Mouse (Mus musculus): Measurements from ENCODE around the gene Lrrn4. TPM values are rescaled to one million over a fixed set of nuclear protein-coding genes. Genes with fewer than 3 reads are reported as not detected.

The Lrrn4 gene
- polyA plus RNA-seq, 1 experiment from 2014 or later: 11.5 TPM

DNA sequence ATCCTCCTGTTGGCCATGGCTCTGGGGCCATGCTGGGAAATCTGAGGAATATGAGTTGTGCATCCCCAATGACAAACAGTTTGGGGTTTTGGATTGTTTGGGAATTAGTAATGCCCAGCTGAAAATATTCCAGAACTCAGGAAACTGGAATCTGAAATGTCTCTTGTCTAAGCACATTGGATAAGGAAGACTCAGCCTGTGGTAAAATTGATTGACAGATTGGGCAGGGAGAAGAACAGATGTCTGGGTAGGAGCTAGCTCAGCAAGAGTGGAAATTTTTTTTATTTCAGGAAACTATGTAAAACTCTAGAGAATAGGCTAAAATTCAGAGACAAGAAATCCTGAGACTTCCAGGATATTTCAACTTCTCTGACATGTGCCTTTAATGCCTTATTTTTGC is 20.3 kb downstream of the Lrrn4 start:
- Histone ChIP-seq H3K4me1 (ENCODE audit: control insufficient read depth, insufficient read depth, low read length) (no peaks in the 10 kb centered on the region), H3K9me3 (replicated peaks; ENCODE audit: control insufficient read depth, low read length) (no peaks in the 10 kb centered on the region), H3K27ac (ENCODE audit: low read length) (no peak overlapping the region), H3K36me3 (ENCODE audit: control insufficient read depth, insufficient read depth, low read length) (0 out of 2 replicates have a peak, but pooled peaks cover 5% of the 10 kb centered on the region), H3K4me2 (ENCODE audit: low read depth, low read length) (no peak overlapping the region), H3K4me3 (replicated peaks; ENCODE audit: low read length) (no peak overlapping the region), H3K9ac (ENCODE audit: low read length) (no peak overlapping the region), H3K27me3 (ENCODE audit: control insufficient read depth, insufficient read depth, low read length) (no peaks in the 10 kb centered on the region)
- ATAC-seq (ENCODE audit: insufficient read depth, low FRiP score): no peak

DNA sequence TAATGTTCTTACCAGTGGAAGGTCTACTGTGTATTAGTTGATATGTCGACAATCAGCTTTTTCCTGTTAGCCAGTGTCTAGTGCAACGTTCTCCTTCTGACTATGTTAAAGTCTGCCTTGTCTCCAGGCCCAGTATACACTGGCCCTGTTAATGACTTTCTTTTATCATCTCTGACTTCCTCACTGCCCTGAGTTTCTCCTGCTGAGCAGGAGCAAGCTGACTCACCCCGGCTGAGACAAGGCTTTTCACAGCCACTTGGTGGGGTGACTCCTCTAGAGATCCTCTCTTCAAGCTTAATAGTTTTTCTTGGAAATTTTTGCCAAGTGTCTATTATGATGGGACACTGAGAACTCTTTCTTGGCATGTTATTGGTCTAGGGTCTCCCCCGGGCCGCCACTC is 24.4 kb downstream of the Lrrn4 start:
- no peak overlapping the region; the same call in 1 of the 2 replicates for H3K9ac ChIP-seq (ENCODE audit: low read length)
- 80% methylated on average over 5 of the region's 5 CpGs for WGBS
- no peaks in the 10 kb centered on the region for H3K4me1 ChIP-seq (ENCODE audit: control insufficient read depth, insufficient read depth, low read length)
- no peaks in the 10 kb centered on the region for H3K9me3 ChIP-seq (replicated peaks; ENCODE audit: control insufficient read depth, low read length)
- H3K27ac ChIP-seq (ENCODE audit: low read length): no peak overlapping the region
- H3K27me3 ChIP-seq (ENCODE audit: control insufficient read depth, insufficient read depth, low read length): no peaks in the 10 kb centered on the region
- H3K4me3 ChIP-seq (replicated peaks; ENCODE audit: low read length): no peak overlapping the region
- H3K36me3 ChIP-seq (ENCODE audit: control insufficient read depth, insufficient read depth, low read length): no peaks in the 10 kb centered on the region
- ATAC-seq (ENCODE audit: insufficient read depth, low FRiP score): no peak
- H3K4me2 ChIP-seq (ENCODE audit: low read depth, low read length): no peak overlapping the region

DNA sequence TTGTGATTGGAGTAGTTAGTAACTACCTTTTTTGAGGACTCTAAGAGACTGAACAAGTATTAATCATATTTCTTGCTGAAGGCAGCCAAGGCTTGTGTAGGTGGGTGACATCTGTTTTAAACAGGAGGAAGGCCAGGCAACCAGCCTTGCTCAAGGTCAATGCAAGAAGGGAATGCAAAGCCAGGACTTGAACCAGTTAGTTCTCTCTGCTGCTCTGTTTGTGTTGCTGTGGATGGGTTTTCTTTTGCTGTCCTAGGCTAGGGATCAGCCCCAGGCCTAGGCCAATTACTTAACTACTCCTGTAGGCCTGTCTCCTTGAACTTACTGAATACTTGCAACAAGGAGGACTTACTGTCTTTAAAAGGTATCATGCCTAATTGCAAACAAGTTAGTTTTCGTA is 27.6 kb downstream of the Lrrn4 start:
- H3K27me3 ChIP-seq (ENCODE audit: control insufficient read depth, insufficient read depth, low read length): no peaks in the 10 kb centered on the region
- no peaks in the 10 kb centered on the region for H3K9me3 ChIP-seq (replicated peaks; ENCODE audit: control insufficient read depth, low read length)
- H3K27ac ChIP-seq (ENCODE audit: low read length): no peak overlapping the region
- peaks cover under 1% of the 10 kb centered on the region for H3K4me1 ChIP-seq (ENCODE audit: control insufficient read depth, insufficient read depth, low read length)
- no peak for ATAC-seq (ENCODE audit: insufficient read depth, low FRiP score)
- no peak overlapping the region for H3K9ac ChIP-seq (ENCODE audit: low read length)
- no peak overlapping the region for H3K4me3 ChIP-seq (replicated peaks; ENCODE audit: low read length)
- no peak overlapping the region for H3K4me2 ChIP-seq (ENCODE audit: low read depth, low read length)
- H3K36me3 ChIP-seq (ENCODE audit: control insufficient read depth, insufficient read depth, low read length): no peaks in the 10 kb centered on the region
- WGBS: 94% methylated on average over 1 of the region's 1 CpGs

DNA sequence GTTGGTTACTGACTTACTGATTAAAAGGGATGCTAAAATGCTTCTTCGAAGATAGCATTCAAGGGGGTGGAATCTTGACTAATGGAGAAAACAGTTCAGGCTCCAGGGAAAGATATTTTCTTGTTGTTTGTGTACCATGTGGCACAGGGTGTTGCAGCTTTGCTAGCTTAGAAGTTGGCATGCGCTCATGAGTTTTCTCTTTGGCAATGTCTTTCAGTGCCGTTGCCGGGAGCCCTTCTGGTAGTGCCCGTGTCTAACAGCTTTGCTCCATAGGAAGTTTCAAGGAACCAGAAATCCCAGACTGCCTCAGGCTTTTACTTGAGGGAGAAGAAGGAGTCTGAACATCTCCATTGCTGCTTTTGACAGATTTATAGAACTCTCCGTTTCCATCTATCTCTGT is 31.6 kb downstream of the Lrrn4 start:
- Histone ChIP-seq H3K9ac (ENCODE audit: low read length) (no peak overlapping the region), H3K36me3 (ENCODE audit: control insufficient read depth, insufficient read depth, low read length) (no peaks in the 10 kb centered on the region), H3K9me3 (replicated peaks; ENCODE audit: control insufficient read depth, low read length) (no peaks in the 10 kb centered on the region), H3K4me3 (replicated peaks; ENCODE audit: low read length) (no peak overlapping the region), H3K27ac (ENCODE audit: low read length) (no peak overlapping the region), H3K4me2 (ENCODE audit: low read depth, low read length) (no peak overlapping the region), H3K27me3 (ENCODE audit: control insufficient read depth, insufficient read depth, low read length) (no peaks in the 10 kb centered on the region), H3K4me1 (ENCODE audit: control insufficient read depth, insufficient read depth, low read length) (peaks cover 8% of the 10 kb centered on the region)
- 94% methylated on average over 6 of the region's 6 CpGs for whole genome bisulfite sequencing
- no peak for ATAC-seq (ENCODE audit: insufficient read depth, low FRiP score)

DNA sequence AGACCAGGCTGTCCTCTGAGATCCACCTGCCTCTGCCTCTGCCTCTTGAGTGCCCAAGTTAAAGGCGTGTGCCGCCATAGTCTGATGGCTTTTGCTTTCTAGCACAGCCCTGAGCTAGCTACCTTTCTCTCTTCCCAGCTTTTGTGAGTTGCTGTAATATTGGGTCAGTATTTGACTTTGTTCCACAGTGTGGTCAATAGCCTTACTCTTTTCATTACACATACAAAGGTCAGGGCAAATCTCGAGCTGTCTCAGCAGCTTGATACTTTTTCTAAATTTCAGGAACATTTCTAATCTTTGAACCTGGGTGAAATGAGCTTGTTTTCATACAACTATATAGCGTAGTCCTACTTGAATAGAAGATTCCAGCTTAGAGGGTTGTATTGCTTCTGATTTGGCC is 32.3 kb downstream of the Lrrn4 start:
- Histone ChIP-seq H3K4me1 (ENCODE audit: control insufficient read depth, insufficient read depth, low read length) (peaks cover 8% of the 10 kb centered on the region), H3K27ac (ENCODE audit: low read length) (no peak overlapping the region), H3K27me3 (ENCODE audit: control insufficient read depth, insufficient read depth, low read length) (no peaks in the 10 kb centered on the region), H3K4me3 (replicated peaks; ENCODE audit: low read length) (no peak overlapping the region), H3K4me2 (ENCODE audit: low read depth, low read length) (peak overlapping the region; percentile 56; the same call in 1 of the 2 replicates), H3K9ac (ENCODE audit: low read length) (no peak overlapping the region), H3K36me3 (ENCODE audit: control insufficient read depth, insufficient read depth, low read length) (no peaks in the 10 kb centered on the region), H3K9me3 (replicated peaks; ENCODE audit: control insufficient read depth, low read length) (no peaks in the 10 kb centered on the region)
- no peak for ATAC-seq (ENCODE audit: insufficient read depth, low FRiP score)
- 82% methylated on average over 4 of the region's 4 CpGs for WGBS

DNA sequence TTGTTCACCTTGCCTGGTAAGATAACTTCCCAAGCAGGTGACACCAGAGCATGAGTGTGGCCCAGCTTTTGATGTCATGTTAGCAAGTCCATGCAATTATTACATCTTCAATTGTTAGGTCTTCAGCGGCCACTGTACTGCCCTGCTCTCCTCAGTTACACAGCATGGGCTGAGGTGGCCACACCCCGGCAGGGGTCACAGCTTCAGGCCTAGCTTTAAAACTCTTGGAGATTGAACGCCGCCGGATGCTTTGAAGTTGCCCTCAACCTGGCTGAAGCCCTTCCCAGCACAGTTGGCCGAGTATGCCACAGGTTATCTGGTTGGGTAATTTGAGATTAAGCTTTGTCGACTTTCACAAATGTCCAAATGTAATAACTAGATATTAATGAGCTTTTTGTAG is 33.1 kb downstream of the Lrrn4 start:
- Histone ChIP-seq H3K4me1 (ENCODE audit: control insufficient read depth, insufficient read depth, low read length) (peaks cover 8% of the 10 kb centered on the region), H3K4me2 (ENCODE audit: low read depth, low read length) (peak overlapping the region; percentile 56), H3K9me3 (replicated peaks; ENCODE audit: control insufficient read depth, low read length) (no peaks in the 10 kb centered on the region), H3K36me3 (ENCODE audit: control insufficient read depth, insufficient read depth, low read length) (no peaks in the 10 kb centered on the region), H3K27me3 (ENCODE audit: control insufficient read depth, insufficient read depth, low read length) (no peaks in the 10 kb centered on the region), H3K9ac (ENCODE audit: low read length) (peak overlapping the region; percentile 94), H3K4me3 (replicated peaks; ENCODE audit: low read length) (peak overlapping the region; percentile 97), H3K27ac (ENCODE audit: low read length) (no peak overlapping the region)
- WGBS: 23% methylated on average over 7 of the region's 7 CpGs
- ATAC-seq (ENCODE audit: insufficient read depth, low FRiP score): no peak

DNA sequence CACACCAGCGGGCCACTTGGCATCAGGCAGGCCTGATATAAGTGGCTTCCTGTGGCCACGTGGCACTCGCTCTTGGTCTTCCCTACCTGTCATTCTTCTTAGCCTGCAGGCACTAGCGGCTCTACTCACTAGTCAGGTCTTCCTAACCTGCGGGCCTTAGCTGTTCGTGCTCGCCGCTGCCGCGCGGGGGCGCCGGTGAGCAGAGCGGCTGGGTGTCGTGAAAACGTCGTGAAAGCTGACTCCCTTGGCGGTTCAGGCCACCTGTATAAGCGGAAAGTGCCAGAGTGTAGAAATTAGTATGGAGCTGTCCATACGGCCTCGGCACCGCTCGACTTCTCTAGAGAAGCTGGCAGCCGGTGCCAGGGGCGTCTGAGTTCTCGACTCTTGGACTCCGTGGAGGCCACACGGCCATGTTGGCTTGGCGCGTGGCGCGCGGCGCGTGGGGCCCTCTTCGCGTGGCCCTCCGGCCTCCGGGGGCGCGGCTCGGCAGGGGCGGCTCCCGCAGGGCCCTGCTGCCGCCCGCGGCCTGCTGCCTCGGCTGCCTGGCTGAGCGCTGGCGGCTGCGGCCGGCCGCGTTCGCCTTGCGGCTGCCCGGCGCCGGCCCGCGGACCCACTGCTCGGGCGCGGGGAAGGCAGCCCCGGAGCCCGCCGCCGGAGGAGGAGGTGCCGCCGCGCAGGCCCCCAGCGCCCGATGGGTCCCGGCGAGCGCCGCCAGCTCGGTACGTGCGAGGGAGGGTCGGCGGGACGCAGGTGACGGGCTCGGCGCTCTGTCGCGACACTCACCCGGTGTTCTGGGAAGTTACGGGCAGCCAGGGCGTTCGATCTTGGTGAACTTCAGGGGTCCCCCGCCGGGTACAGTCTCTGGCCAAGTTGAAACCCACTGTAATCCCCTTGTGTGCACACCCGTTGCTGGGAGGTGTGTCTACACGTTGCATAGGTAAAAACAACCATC is 34.0 kb downstream of the Lrrn4 start, which contains the start of gene Crls1:
Crls1 (plus strand) TSS at position 260 of the 952 bp plus-strand sequence.
- Histone ChIP-seq H3K4me3 (replicated peaks; ENCODE audit: low read length) (peak within 1 kb of the TSS; percentile 97), H3K36me3 (ENCODE audit: control insufficient read depth, insufficient read depth, low read length) (no peaks in the 10 kb centered on the region), H3K4me2 (ENCODE audit: low read depth, low read length) (peak within 1 kb of the TSS; percentile 56), H3K9ac (ENCODE audit: low read length) (peak within 1 kb of the TSS; percentile 94), H3K4me1 (ENCODE audit: control insufficient read depth, insufficient read depth, low read length) (peaks cover 8% of the 10 kb centered on the region), H3K27ac (ENCODE audit: low read length) (peak within 1 kb of the TSS; percentile 85), H3K27me3 (ENCODE audit: control insufficient read depth, insufficient read depth, low read length) (no peaks in the 10 kb centered on the region), H3K9me3 (replicated peaks; ENCODE audit: control insufficient read depth, low read length) (no peaks in the 10 kb centered on the region)
- peak; percentile 88 for ATAC-seq (ENCODE audit: insufficient read depth, low FRiP score)
- WGBS: under 1% methylated on average over 71 of the region's 96 CpGs

DNA sequence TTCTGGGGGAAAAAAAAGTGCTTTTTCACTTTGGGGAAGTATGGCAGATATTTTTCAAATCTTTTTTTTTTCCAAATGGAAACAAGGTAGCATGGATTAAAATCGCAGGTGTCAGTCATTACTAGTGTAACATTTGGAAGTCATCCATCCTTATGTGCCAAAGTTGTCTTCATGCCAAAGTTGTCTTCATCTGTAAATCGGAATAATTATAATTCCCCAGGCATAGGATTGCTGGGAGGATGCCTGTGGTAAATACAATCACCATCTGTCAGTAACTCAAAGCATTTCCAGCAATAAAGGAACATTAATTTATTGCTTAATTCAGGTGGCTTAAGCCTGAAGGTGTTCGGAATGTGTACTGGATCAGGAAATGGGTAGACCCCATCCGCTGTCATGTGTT is 39.6 kb downstream of the Lrrn4 start:
- no peak for ATAC-seq (ENCODE audit: insufficient read depth, low FRiP score)
- no peak overlapping the region for H3K9ac ChIP-seq (ENCODE audit: low read length)
- no peaks in the 10 kb centered on the region for H3K4me1 ChIP-seq (ENCODE audit: control insufficient read depth, insufficient read depth, low read length)
- WGBS: 93% methylated on average over 4 of the region's 4 CpGs
- H3K36me3 ChIP-seq (ENCODE audit: control insufficient read depth, insufficient read depth, low read length): no peaks in the 10 kb centered on the region
- H3K4me2 ChIP-seq (ENCODE audit: low read depth, low read length): no peak overlapping the region
- no peaks in the 10 kb centered on the region for H3K9me3 ChIP-seq (replicated peaks; ENCODE audit: control insufficient read depth, low read length)
- no peak overlapping the region for H3K4me3 ChIP-seq (replicated peaks; ENCODE audit: low read length)
- no peak overlapping the region for H3K27ac ChIP-seq (ENCODE audit: low read length)
- no peaks in the 10 kb centered on the region for H3K27me3 ChIP-seq (ENCODE audit: control insufficient read depth, insufficient read depth, low read length)

Data from stomach, embryonic 16.5 days (tissue).